ENCODE assay signal across 7 mouse cellular contexts in genomic region chr7:4164090-4164910, GRCm38 (mm10). TPM values are rescaled to one million over a fixed set of nuclear protein-coding genes. Genes with fewer than 3 reads are reported as not detected.
A peak's percentile ranks its signal among the peaks of the same experiment; 100 is the strongest.
DNase-seq lines count a peak whose midpoint lies in the region; ATAC-seq and TF ChIP-seq lines count a peak whose summit lies in the region.

Gene Cdc42ep5 (minus strand): TSS chr7:4164860.

- H3K4me2 ChIP-seq in embryonic facial prominence, embryonic 14.5 days (ENCODE audit: low read depth, low read length): peak within 1 kb of the TSS; percentile 70
- peak within 1 kb of the TSS; percentile 67 for H3K4me2 ChIP-seq in heart, embryonic 14.5 days (ENCODE audit: low read length)

- no peaks in the 10 kb centered on the region for H3K27me3 ChIP-seq in embryonic facial prominence, embryonic 14.5 days (replicated peaks; ENCODE audit: control insufficient read depth, insufficient read depth, low read length)
- no peaks in the 10 kb centered on the region for H3K27me3 ChIP-seq in heart, embryonic 14.5 days (ENCODE audit: control insufficient read depth, insufficient read depth, low read length)
- H3K27me3 ChIP-seq in thymus, adult 2 months (ENCODE audit: control insufficient read depth, insufficient read depth, low read length): no peaks in the 10 kb centered on the region

- WGBS in embryonic facial prominence, embryonic 14.5 days: 1% methylated on average over 18 of the region's 20 CpGs
- WGBS in heart, embryonic 14.5 days: under 1% methylated on average over 19 of the region's 20 CpGs
- 5% methylated on average over 19 of the region's 20 CpGs for WGBS in thymus, adult 2 months

- H3K9ac ChIP-seq in embryonic facial prominence, embryonic 14.5 days (ENCODE audit: low read depth, low read length): peak within 1 kb of the TSS; percentile 68
- H3K9ac ChIP-seq in heart, embryonic 14.5 days (ENCODE audit: low read length): peak within 1 kb of the TSS; percentile 71

- no peak for TF ChIP-seq POLR2A in thymus, adult 2 months (IDR thresholded peaks at IDR 0.05; ENCODE audit: control insufficient read depth, extremely low read depth, insufficient read depth, low read length, poor library complexity)

- H3K4me1 ChIP-seq in embryonic facial prominence, embryonic 14.5 days (ENCODE audit: control insufficient read depth, insufficient read depth, low read length): peaks cover 15% of the 10 kb centered on the region
- H3K4me1 ChIP-seq in heart, embryonic 14.5 days (ENCODE audit: control insufficient read depth in 2 of 2, insufficient read depth in 2 of 2, low read length in 2 of 2): peaks cover 7 to 11% of the 10 kb centered on the region in 2 experiments; a peak in 3 of 4 replicates
- H3K4me1 ChIP-seq in thymus, adult 2 months (replicated peaks; ENCODE audit: control insufficient read depth, insufficient read depth, low read length): no peaks in the 10 kb centered on the region

- H3K36me3 ChIP-seq in embryonic facial prominence, embryonic 14.5 days (ENCODE audit: control insufficient read depth, insufficient read depth, low read length): no peaks in the 10 kb centered on the region
- no peaks in the 10 kb centered on the region for H3K36me3 ChIP-seq in heart, embryonic 14.5 days (ENCODE audit: control insufficient read depth, insufficient read depth, low read length)
- no peaks in the 10 kb centered on the region for H3K36me3 ChIP-seq in thymus, adult 2 months (ENCODE audit: control insufficient read depth, insufficient read depth, low read length)

- peak within 1 kb of the TSS; percentile 54 for H3K4me3 ChIP-seq in embryonic facial prominence, embryonic 14.5 days (ENCODE audit: low read depth, low read length)
- peak within 1 kb of the TSS; percentile 48 to 69 for H3K4me3 ChIP-seq in heart, embryonic 14.5 days (ENCODE audit: control insufficient read depth in 1 of 2, insufficient read depth in 1 of 2, low read depth in 1 of 2, low read length in 2 of 2)
- no peak within 1 kb of the TSS; the same call in 1 of the 2 replicates for H3K4me3 ChIP-seq in thymus, adult 2 months (ENCODE audit: control insufficient read depth, insufficient read depth, low read length)

- peak within 1 kb of the TSS; percentile 84 for H3K27ac ChIP-seq in embryonic facial prominence, embryonic 14.5 days (replicated peaks; ENCODE audit: low read depth, low read length)
- peak within 1 kb of the TSS; percentile 79 to 87 for H3K27ac ChIP-seq in heart, embryonic 14.5 days (replicated peaks in 1 of 2; ENCODE audit: control insufficient read depth in 1 of 2, insufficient read depth in 1 of 2, low read depth in 2 of 2, low read length in 2 of 2)
- no peak within 1 kb of the TSS for H3K27ac ChIP-seq in thymus, adult 2 months (ENCODE audit: control insufficient read depth, insufficient read depth, low read length)

- DNase-seq in adrenal gland, adult 2 months: peak; percentile 77
- DNase-seq in embryonic facial prominence, embryonic 14.5 days (ENCODE audit: low spot score): peak; percentile 93
- DNase-seq in kidney, postnatal 14 days: peak; percentile 85
- DNase-seq in mesoderm, embryonic 11.5 days (ENCODE audit: low read depth, low spot score): peak; percentile 76
- DNase-seq in yolk sac, embryonic 10.5 days (ENCODE audit: low spot score): peak; percentile 84
- DNase-seq in thymus, adult 2 months: no peak

- H3K9me3 ChIP-seq in embryonic facial prominence, embryonic 14.5 days (ENCODE audit: control insufficient read depth, low read length): no peaks in the 10 kb centered on the region
- no peaks in the 10 kb centered on the region for H3K9me3 ChIP-seq in heart, embryonic 14.5 days (ENCODE audit: control insufficient read depth, low read length)

- no peak for TF ChIP-seq CTCF in thymus, adult 2 months (IDR thresholded peaks at IDR 0.05; ENCODE audit: borderline replicate concordance, control insufficient read depth, extremely low read depth, insufficient read depth, low read length, poor library complexity)

- peak; percentile 95 for ATAC-seq in embryonic facial prominence, embryonic 14.5 days (ENCODE audit: low read depth)
- ATAC-seq in heart, embryonic 14.5 days (ENCODE audit: insufficient number of reproducible peaks, insufficient read depth, low FRiP score, low read depth): peak; percentile 85

RNA-seq across cellular contexts. Expression of gene Cdc42ep5, which starts in this region (rescaled TPM):
- total RNA-seq in adrenal gland, adult 2 months (2021): 10 to 100 TPM; 26.1 to 36.9 TPM
- 108 and 143 TPM in 2 replicates for polyA plus RNA-seq in adrenal gland, adult 2 months (2012; rRNA removed)
- polyA plus RNA-seq in embryonic facial prominence, embryonic 14.5 days (2014; fragmentation: Nextera tagmentation; extraction: Ambion mirVana): 58.9 and 61.1 TPM in 2 replicates
- polyA plus RNA-seq in heart, embryonic 14.5 days (2014; fragmentation: Nextera tagmentation; extraction: Ambion mirVana): 26.7 and 26.9 TPM in 2 replicates
- polyA plus RNA-seq in thymus, adult 2 months (2012; rRNA removed): 6.5 and 9.7 TPM in 2 replicates
